Mouse (Mus musculus): ENCODE results near the gene Tmod2. TPM values are rescaled to one million over a fixed set of nuclear protein-coding genes. Genes with fewer than 3 reads are reported as not detected.
A peak's percentile ranks its signal among the peaks of the same experiment; 100 is the strongest.

The Tmod2 gene
- total RNA-seq, 4 experiments from 2014 or later, result 327 to 364 (median 350) TPM

DNA sequence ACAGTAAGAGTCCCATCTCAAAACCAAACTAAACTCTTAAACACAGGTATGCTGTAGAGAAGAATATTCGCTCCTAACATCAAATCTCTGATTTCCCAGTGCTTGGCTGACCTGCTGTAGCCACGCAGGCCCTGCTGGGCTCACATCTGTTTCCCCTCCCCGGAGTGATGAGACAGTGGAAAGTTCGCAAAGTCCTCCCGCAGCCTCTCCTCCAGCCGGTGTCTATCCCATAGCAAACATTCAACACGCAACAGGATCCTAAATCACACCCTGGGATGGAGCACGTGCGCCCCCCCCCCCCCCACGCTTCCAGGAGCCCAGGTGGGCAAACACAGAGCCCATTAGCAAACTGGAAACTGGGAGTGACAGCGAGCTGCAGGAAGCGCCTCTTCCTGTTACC, 9.6 kb downstream of the Tmod2 start:
- no peak for DNase-seq (ENCODE audit: low spot score in 2 of 2)

DNA sequence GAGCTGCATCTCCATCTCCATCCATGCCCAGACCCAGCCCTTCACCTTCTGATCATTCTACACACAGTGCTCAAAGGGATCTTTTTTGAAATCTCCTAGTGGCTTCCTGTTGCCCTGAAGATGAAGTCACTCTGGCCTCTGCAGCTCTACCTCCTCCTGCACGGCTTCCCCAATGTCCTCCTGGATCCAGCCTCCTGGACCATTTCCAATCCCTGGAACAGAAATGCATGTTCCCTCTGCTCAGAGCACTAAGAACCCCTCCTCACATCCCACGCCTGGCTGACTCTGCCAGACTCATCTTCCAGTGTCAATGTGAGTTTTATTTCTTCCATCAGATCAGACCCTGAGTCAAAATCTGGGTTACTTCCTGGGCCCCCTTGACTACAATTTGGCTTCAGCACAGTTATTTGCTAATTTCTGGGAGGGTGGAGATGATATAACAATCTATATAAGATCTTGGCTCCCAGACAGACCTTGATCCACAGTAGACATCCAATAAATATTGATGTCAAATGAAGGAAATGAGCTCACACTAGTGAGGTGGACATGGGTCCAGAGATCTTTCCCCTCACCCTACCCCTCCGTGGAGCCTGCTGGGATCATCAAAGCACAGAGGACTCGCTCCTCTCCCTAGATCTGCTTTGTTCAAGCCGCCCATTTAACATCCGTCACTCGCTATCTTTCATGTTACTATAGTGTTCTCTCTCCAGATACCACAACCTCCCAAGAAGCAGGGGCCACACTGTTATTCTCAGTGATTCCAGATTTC, 10.8 kb downstream of the Tmod2 start:
- DNase-seq (ENCODE audit: low spot score in 2 of 2), result peak in 1 of 2 experiments; percentile 40

DNA sequence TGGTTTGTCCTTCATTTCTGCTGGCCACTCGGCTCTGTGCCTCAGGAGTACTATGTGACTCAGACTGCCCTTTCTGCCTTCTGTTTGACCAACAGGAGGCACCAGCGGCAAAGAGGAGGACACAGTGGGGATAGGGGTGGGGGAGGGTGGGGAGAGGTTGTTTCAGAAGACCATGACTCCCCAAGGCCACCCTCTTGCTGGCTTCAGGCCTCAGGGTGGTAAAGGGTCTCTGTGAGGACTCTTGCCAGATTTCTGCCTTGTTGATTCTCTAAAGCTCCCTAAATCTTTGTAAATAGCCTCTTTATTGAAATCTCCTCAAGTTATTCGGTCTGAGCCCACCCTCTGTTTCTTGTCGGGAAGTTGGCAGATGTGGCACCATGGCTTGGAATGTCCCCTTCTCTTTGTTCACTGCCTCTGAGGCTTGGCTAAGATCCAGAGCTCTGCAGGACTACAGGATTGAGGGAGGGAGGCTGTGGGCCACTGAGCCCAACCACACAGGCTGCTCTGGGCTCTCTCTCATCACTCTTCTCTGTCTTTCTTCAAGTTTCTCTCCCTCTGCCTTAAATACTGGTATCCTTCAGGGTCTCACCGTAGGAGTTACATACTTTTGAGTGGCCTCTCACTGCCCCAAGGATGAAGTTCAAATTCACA, 11.8 kb downstream of the Tmod2 start:
- peak in 1 of 2 experiments; percentile 58 for DNase-seq (ENCODE audit: low spot score in 2 of 2)

DNA sequence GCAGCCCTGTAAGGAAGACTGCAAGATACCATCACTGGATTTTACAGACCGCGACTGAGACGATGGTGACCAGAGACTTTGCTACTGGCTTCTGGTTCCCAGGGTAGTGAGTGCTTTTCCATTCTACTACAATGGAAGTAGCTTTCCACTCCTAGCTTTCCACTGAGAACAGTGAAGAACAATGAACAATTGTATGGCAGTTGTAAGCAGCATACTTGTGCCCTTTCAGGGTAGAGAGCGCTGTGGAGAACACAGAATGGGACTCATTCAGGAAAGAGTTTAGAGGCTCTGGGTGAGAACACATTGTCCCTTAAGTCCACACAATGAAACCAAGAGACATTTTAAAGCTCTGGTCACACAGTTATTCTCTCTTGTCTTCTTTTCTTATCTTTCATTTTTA, 13.5 kb downstream of the Tmod2 start:
- DNase-seq (ENCODE audit: low spot score in 2 of 2), result no peak

DNA sequence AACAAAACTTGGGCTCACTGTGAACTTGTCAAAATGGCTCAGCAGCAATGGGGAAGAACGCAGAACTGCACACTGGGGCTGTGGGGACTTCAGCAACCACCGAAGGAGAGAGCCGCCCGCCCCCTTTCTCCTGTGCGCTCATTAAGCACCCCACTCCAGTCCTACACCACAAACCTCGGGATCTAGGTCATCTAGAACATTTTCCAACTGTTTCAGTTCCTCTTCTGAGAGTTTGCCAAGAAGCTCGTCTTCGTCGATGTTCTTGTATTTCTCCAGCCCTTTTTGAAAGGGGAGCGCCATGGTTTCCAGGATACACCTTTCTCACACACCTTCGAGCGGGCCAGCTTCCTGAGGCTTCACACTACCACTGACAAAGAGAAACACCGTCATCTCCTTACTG, 14.1 kb downstream of the Tmod2 start:
- no peak for DNase-seq (ENCODE audit: low spot score in 2 of 2)

DNA sequence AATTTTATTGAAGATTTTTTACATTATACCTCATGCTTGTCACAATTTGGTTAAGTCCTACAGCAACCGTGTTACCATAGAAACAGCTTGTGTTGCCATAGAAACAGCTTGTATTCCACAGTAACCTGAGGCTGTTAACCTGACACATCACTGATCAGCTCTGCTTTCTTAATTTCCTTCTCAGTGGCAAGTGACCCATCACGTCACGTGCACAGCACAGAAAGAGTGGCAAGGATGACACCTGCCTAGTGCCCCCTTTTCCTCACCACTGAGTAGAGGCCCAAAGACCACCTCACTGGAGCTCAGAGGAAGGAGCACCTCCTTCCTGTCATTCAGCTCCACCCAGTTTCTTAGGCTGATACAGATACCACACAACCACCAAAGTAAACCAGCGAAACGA, 17.6 kb downstream of the Tmod2 start:
- DNase-seq (ENCODE audit: low spot score in 2 of 2), result no peak

DNA sequence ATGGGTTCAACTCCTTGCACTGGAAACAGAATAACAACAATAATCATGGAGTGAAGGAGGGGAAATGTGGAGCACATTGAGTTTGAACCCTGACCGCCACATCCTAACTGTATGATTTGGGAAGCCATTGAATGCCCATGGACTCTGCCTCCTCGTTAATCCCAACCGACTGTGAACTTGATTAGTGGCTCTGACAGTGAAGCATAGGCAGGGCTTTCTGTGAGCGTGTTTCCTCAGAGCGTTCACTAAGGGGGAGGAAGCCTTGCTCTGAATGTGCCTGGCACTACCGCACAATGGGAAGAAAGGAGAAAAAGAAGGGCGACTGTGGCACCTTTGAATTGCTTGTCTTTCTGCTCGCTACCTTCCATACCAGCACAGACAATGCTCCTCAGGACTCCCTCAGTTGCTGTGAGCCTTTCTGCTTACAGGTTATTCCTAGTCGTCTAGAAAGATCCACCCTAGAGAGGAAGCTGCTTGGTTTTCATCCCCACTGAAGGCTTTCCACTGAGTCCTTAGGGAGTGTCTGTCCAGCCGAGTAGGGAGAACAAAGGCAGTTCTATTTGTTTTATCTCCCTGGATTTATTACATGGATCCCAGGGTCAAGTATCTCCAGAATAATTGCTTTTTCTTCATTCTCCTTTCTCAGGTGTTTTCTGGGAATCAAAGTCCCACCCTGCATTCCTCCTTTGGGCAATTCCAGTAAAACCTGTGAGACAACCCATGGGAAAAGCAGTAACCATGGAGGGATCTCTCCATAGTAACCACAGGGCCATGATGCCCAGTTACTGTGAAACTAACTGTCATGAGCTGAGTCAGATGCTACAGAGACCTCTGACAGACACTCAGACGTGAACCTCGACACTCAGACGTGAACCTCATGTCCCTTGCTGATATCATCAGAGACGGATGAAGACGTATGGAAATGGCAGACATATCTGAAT, 21.0 kb downstream of the Tmod2 start:
- no peak for DNase-seq (ENCODE audit: low spot score in 2 of 2)

DNA sequence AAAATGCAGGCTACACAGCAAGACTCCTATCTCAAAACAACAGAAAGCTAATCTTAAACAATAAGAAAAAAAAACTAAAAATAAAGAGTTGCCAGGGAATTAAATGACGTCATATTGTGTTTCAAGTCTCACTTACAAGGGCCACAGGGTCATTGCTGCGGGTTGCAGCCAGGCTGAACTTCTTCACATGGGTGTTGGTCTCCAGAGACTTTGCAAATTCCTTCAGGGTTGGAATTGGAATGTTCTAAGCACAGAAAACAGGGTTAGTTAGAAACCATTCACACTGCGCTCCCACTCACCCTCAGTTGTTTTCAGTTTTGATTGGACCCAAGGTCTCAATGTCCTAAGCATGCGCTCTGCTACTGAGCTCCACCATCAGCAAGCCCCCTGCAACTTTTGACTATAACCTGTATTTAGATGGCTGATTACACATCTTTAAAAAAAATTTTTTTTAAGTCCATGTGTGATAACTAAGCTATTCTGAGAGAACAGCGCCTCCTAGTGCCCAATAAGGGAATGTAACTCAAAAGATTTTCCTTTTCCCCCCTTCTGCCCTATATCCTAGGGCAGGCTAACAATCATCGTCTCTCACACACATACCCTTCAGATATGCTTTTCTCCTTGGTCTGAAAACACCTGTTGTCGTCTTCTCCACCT, 29.3 kb downstream of the Tmod2 start:
- no peak for DNase-seq (ENCODE audit: low spot score in 2 of 2)

DNA sequence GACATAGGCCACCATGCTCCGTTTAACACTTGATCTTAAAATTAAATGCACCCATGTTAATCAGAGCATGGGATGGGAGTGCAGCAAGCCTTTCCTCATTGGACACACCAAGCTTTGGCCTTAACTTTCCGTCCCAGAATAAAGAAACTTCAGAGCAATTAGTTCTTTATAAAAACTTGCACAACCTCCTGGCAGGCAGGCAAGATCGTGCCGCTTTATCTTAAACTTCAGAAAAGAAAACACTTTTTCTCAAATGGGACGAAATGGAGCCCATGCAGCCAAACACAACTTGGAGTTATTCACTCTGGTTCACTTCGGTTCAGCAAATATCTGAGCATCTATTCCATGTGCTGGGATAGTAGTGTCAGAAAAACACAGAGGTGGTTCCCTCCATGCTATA, 31.8 kb downstream of the Tmod2 start:
- no peak for DNase-seq (ENCODE audit: low spot score in 2 of 2)

DNA sequence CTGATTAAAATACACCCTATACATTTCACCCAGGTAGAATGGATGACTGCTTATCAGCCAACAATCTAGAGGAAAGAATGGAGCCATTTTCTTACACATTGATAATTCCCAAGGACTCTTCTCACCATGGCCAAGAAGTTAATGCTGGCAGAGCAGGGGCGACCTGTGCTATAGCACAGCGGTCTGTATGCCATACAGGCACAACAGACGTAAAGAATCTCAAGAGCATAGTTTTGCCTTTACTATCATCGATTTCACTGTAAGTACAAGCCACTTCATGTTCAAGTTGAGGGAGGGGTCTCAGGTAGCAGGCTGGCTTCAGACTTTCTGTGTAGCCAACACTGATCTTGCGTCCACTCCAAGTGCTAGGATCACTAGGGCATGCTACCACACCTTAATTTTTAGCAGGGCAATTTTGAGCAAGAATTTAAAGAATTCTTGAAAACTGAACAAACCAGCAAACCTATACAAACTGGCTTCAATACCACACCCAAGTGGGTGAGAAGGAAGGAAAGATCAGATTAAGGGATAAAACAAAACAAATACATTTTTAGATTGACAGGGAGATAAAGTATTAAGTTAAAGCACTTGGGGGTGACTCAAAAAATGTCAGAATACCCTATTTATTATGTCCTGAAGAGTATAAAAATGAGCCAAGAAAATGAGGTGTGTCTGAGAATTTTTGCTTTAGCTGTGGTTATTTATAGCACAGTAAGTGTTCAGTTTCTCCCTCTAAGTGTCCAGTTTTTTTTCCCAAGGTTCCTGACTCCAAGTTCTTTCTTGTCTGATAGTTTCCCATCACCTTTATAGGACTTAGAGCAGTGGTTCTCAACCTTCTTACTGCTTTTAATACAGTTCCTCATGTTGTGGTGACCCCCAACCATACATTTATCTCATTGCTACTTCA, 39.8 kb downstream of the Tmod2 start:
- DNase-seq (ENCODE audit: low spot score in 2 of 2), result no peak

DNA sequence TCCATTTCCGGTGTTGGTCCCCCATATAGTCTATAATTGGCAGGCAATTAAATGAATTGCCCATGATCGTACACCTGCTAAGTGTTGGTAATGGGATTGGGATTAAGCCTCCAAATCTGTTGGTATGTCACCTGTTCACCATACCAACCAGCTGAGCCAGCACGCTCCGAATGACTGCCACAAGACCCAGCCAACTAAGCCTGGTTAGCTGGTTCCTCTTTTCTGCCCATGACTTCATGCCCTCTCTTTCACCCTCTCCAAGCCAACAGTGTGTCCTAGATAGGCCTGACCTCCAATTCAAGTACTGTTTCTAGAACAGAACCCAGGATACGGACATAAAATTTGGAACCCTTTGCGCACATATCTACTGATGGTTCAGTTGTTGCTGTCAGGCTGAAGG, 42.7 kb downstream of the Tmod2 start:
- DNase-seq (ENCODE audit: low spot score in 2 of 2), result no peak

DNA sequence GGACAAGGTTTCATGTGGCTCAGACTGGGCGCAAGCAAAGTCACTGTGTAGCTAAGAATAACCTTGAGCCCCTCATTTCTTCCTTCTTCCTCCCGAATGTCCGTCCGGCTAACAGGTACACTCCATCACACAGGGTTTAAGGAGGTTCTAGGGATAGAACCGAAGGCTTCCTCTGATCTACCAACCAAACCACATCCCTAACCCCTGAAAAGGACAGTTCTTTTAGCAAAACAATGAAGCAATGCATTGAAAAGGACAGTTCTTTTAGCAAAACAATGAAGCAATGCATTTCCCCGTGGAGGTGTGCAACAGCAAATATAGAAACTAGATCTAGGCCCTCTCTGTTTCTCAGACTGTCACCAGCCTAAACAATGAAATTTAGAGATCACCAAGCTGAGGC, 46.2 kb downstream of the Tmod2 start:
- no peak for DNase-seq (ENCODE audit: low spot score in 2 of 2)

DNA sequence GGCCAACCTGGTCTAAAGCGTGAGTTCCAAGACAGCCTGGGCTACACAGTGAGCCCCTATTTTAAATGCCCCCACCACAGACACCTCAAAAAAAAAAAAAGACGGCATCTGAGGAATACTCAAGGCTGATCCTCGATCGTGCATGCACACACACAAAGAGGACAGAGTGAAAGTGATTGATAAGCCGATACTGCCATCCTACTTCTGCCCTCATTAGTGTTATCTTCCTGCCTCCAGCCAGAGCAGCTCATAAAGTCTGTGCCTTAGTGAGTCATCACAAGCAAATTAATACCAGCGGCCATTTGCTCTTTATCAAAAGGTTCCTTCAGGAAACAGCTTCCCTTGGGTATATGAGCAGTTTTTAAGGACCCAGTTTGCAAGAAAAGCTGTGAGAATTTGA, 47.5 kb downstream of the Tmod2 start:
- no peak for DNase-seq (ENCODE audit: low spot score in 2 of 2)

DNA sequence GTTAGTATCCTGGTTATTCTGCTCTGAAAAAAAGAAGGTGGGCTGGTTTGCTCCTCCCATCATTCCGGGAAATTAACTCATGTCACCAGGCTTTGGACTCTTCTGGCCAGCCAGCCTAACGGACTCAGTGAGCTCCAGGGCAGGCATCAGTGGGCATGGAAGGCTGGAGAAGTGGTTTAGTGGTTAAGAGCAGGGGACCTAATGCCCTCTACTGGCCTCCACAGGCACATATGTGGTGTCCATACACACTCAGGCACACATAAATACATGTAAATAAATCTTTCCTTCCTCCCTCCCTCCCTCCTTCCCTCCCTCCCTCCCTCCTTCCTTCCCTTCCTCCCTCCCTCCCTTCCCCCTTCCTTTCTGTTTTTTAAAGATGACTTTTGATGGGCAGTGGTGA, 47.9 kb downstream of the Tmod2 start:
- DNase-seq (ENCODE audit: low spot score in 2 of 2), result no peak

DNA sequence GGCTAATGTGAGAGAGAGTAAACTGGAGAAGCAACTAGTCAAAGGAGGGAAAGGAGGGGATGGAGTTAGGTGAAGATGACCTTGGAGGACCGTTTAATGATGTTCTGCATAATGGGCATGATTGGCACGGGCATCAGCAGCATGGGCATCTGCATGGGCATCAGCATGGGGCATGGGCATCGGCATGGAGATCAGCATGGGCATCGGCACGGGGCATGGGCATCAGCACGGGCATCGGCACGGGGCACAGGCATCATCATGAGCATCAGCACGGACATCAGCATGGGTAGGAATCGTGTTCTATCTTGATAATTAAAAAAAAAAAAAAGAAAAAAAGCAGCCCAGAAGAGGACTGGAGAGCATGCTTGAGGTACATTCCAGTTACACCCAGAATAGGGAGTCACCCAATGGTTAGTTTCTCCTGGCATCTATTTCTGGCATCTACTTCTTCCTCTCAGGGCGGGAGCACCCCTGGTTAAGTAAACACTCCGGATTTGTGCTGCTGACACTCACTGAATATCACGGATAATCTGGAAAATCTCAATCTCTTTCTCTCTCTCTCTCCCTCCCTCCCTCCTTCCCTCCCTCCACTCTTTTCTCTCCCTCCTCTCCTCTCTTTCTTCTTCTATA, 50.0 kb downstream of the Tmod2 start:
- no peak for DNase-seq (ENCODE audit: low spot score in 2 of 2)

DNA sequence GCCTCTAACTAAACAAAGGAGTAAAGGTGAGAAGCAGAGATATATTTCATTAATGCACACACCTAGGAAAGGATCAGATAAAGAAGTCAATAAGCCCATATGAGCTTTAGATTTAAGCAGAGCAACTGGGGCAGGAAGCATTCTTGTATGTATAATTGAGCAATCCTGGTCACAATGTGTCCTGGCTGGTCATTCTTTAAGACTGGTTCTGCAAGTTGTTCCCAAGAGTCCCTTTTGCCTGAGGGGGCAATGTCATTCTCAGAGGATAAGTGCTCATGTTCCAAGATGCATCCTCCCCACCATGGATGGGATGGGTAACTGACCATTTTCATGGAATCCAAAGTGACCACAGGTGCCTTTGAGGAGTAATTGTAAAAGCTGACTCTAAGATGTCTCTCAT, 50.8 kb downstream of the Tmod2 start:
- DNase-seq (ENCODE audit: low spot score in 2 of 2), result no peak

DNA sequence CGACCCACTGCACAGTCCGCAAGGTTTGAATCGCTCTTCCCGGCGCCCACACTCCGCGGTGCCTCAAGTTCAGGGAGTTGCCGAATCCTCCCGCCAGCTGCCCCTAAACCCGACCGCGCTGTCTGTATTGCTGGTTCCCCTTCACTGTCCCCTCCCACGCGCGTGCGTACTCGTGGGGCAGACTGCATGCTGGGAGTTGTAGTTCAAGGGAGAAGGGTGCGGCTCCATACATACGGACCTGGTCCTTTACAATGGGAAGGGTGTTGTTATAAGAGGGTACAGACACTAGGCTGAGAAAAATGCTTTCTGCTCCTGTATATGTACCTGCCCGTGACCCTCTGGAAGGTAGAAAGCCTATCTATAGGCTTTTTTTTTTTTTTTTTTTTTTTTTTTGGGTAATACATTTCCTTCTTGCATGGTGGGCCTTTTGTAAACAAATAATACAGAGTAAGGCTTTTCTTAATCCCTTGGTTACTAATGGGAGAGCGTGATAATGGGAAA, 51.6 kb downstream of the Tmod2 start, which contains the start of gene Tmod3:
TSS of gene Tmod3 (minus strand) at position 146 of the 501 bp plus-strand sequence.
- DNase-seq (ENCODE audit: low spot score in 2 of 2), result peak; percentile 84 to 92

DNA sequence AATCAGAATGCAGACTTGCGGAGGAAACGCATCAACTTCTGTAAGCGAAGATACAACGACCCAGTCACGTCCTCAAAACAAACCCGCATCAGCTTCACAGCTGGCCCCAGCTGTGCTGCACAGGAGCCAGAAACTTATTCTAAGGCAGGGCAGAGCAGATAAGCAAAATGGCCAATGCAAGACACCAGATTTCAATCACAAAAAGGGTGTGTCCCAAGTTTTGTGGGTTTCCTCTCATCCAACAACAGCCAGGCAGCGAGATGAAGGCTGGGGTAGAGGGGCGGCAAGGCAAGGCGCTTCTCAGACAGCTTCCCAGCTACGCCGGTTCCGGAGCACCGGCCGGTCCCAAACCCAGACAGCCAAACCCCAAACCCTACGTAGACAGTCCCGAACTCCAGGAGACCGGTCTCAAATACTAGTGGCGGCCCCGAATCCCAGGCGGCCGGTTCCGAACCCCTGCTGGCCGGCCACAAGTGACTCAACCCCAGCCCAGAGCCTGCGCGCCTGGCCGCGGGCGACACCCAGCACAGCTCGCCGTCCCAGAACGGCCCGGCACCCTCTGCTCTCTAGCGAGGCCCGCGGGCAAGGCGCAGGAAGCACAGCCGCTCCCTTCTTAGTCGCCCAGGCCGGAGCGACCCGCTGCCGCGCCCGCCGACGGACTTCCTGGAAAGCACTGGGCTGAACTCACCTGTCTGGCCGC, 52.2 kb downstream of the Tmod2 start:
- DNase-seq (ENCODE audit: low spot score in 2 of 2), result no peak

DNA sequence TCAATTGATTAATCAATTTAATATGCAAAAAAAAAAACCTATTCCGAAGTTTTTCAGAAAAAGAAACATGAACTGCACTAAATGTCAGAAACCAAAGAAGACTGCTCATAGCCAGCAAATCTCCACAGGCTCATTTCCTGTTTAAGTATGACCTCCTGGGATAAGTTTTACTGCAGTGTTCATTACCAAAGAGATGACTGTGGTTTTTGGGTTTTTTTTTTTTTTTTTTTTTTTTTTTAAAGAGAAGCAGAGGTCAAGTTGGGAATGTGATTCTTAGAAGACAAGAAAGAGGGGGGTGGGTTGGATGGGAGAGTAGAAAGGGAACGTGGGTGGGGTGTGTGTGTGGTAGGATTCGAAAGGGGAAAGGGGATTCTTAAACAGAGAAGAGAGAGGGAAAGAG, 52.8 kb downstream of the Tmod2 start:
- no peak for DNase-seq (ENCODE audit: low spot score in 2 of 2)

Measured in left cerebral cortex, adult 8-10 months (tissue).